Mouse (Mus musculus): ENCODE data around the gene Cwc22.

DNA sequence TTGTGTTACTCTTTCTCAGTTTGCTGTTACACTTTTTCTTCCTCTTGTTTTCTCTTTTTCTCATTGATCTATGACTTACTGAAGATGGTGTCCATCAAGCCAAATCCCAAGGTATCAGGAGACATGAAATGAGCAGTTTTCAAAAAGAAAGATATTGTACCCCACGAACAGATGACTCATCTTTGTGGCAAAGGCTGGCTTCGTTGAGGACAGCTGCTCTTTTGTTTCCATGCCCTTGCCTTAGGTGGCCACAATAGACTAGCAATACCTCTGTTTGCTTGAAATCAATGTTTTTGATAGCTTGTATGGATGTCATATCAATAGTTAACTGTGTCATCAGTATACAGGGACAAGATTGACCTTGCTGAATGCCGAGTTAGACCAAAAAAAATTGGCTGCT lies 71.5 kb downstream of the Cwc22 start:
- TF ChIP-seq POLR2A (IDR thresholded peaks at IDR 0.05; ENCODE audit: low read depth, low read length) (no peak), CTCF (conservative IDR thresholded peaks at IDR 0.05; ENCODE audit: insufficient read depth, insufficient read length, low read depth, low read length) (no peak)
